ENCODE assay signal across 23 mouse cellular contexts in genomic region chr1:136469408-136469807, GRCm38 (mm10). TPM values are rescaled to one million over a fixed set of nuclear protein-coding genes. Genes with fewer than 3 reads are reported as not detected.
DNase-seq lines count a peak whose midpoint lies in the region; ATAC-seq lines count a peak whose summit lies in the region.
"Had no signal": no experiment of that assay in that cellular context is flagged by ENCODE, and none has a peak within 500 bp of the region (broad histone marks: within the 10 kb centered on the region; RNA-seq: fewer than 3 reads in every experiment).

No protein-coding gene starts in this region.

- no peaks in the 10 kb centered on the region for H3K9me3 ChIP-seq in liver, embryonic 15.5 days (replicated peaks)
- H3K9me3 ChIP-seq in neural tube, embryonic 15.5 days (replicated peaks) = no peaks in the 10 kb centered on the region
- H3K9me3 ChIP-seq: embryonic facial prominence, embryonic 13.5 days; forebrain, embryonic 12.5 days; heart, embryonic 15.5 days; hindbrain, embryonic 15.5 days; limb, embryonic 12.5 days had no signal

- peaks cover 47% of the 10 kb centered on the region for H3K4me1 ChIP-seq in liver, embryonic 15.5 days (replicated peaks)
- H3K4me1 ChIP-seq in neural tube, embryonic 15.5 days = peaks cover 9% of the 10 kb centered on the region

- H3K4me2 ChIP-seq in liver, embryonic 15.5 days = peak overlapping the region; percentile 95
- H3K4me2 ChIP-seq in neural tube, embryonic 15.5 days = no peak overlapping the region
- H3K4me2 ChIP-seq: forebrain, embryonic 12.5 days; heart, embryonic 15.5 days; hindbrain, embryonic 15.5 days; limb, embryonic 12.5 days; lung, embryonic 14.5 days had no signal

- peak; percentile 40 for DNase-seq in adrenal gland, adult 2 months
- no peak for DNase-seq in adrenal gland, postnatal 10 days
- peak; percentile 77 for DNase-seq in 3T3-L1 (ENCODE audit: low read depth, low spot score)
- peak; percentile 11 for DNase-seq in adrenal gland, postnatal 25 days
- no peak for DNase-seq in left cerebral cortex, adult 8-10 months (ENCODE audit: low spot score in 2 of 2)
- no peak for DNase-seq in right cerebral cortex, postnatal 10 days (ENCODE audit: low spot score in 2 of 2)
- DNase-seq: cerebellum, adult 9-11 months; gastrocnemius, postnatal 10 days; heart, adult 18-20 months; heart, postnatal 4 days; kidney, postnatal 36 days; layer of hippocampus, adult 9-11 months; lung, embryonic 14.5 days; lung, postnatal 36 days had no signal

- H3K27me3 ChIP-seq in liver, embryonic 15.5 days = no peaks in the 10 kb centered on the region
- H3K27me3 ChIP-seq in neural tube, embryonic 15.5 days (replicated peaks) = no peaks in the 10 kb centered on the region
- H3K27me3 ChIP-seq: CH12.LX; embryonic facial prominence, embryonic 13.5 days; forebrain, embryonic 12.5 days; heart, embryonic 15.5 days; hindbrain, embryonic 15.5 days; limb, embryonic 12.5 days had no signal

- 85% methylated on average over 4 of the region's 4 CpGs for WGBS in liver, embryonic 15.5 days (ENCODE audit: insufficient replicate concordance)
- 89% methylated on average over 4 of the region's 4 CpGs for WGBS in neural tube, embryonic 15.5 days

- peaks cover 72% of the 10 kb centered on the region for H3K36me3 ChIP-seq in liver, embryonic 15.5 days (replicated peaks)
- no peaks in the 10 kb centered on the region for H3K36me3 ChIP-seq in neural tube, embryonic 15.5 days
- H3K36me3 ChIP-seq: hindbrain, embryonic 15.5 days had no signal

- no peak for ATAC-seq in liver, embryonic 15.5 days (ENCODE audit: insufficient read depth)
- ATAC-seq in neural tube, embryonic 15.5 days (ENCODE audit: low FRiP score) = no peak
- ATAC-seq: intestine, embryonic 16.5 days had no signal

- H3K4me3 ChIP-seq in liver, embryonic 15.5 days (replicated peaks) = peak overlapping the region; percentile 10
- H3K4me3 ChIP-seq in neural tube, embryonic 15.5 days (replicated peaks) = no peak overlapping the region
- H3K4me3 ChIP-seq: embryonic facial prominence, embryonic 13.5 days; forebrain, embryonic 12.5 days; heart, embryonic 15.5 days; hindbrain, embryonic 15.5 days; limb, embryonic 12.5 days had no signal

- H3K9ac ChIP-seq in liver, embryonic 15.5 days = no peak overlapping the region
- H3K9ac ChIP-seq in neural tube, embryonic 15.5 days (replicated peaks) = no peak overlapping the region
- H3K9ac ChIP-seq: embryonic facial prominence, embryonic 13.5 days; forebrain, embryonic 12.5 days; heart, embryonic 15.5 days; hindbrain, embryonic 15.5 days; limb, embryonic 12.5 days; lung, embryonic 14.5 days had no signal

- H3K27ac ChIP-seq in liver, embryonic 15.5 days (replicated peaks) = no peak overlapping the region
- no peak overlapping the region for H3K27ac ChIP-seq in neural tube, embryonic 15.5 days (replicated peaks)
- H3K27ac ChIP-seq: forebrain, embryonic 12.5 days; heart, embryonic 15.5 days; hindbrain, embryonic 15.5 days; limb, embryonic 12.5 days had no signal

RNA-seq across cellular contexts. Expression of gene Kif14, which starts 3.3 kb away (rescaled TPM):
- total RNA-seq in adrenal gland, adult 2 months (2021) = under 1 TPM; 0.28 to 0.52 TPM
- 0.03 and 0.06 TPM in 2 replicates for polyA plus RNA-seq in adrenal gland, adult 2 months (2012; rRNA removed)
- 1 to 10 TPM; 3.1 to 4.9 TPM for total RNA-seq in adrenal gland, postnatal 10 days (2021)
- total RNA-seq in adrenal gland, postnatal 25 days (2021) = 1.6 and 2.7 TPM in 2 replicates
- polyA plus RNA-seq in liver, embryonic 15.5 days (2015; fragmentation: Nextera tagmentation; extraction: Ambion mirVana) = 6.0 and 6.4 TPM in 2 replicates
- total RNA-seq in left cerebral cortex, adult 8-10 months (2022) = under 1 TPM; 0.07 to 0.37 (median 0.19) TPM
- 0.27 and 1.6 TPM in 2 replicates for polyA plus RNA-seq in neural tube, embryonic 15.5 days (2015; fragmentation: Nextera tagmentation; extraction: Ambion mirVana)

RNA-seq across cellular contexts. Expression of gene Ddx59, which starts 54.3 kb away (rescaled TPM):
- total RNA-seq in adrenal gland, adult 2 months (2021) = 10 to 100 TPM; 13.6 to 14.0 TPM
- polyA plus RNA-seq in adrenal gland, adult 2 months (2012; rRNA removed) = 0.90 and 1.3 TPM in 2 replicates
- 10 to 100 TPM; 16.6 to 17.5 TPM for total RNA-seq in adrenal gland, postnatal 10 days (2021)
- total RNA-seq in adrenal gland, postnatal 25 days (2021) = 10.4 and 15.7 TPM in 2 replicates
- polyA plus RNA-seq in liver, embryonic 15.5 days (2015; fragmentation: Nextera tagmentation; extraction: Ambion mirVana) = 4.9 and 5.5 TPM in 2 replicates
- 10 to 100 TPM in 3 of 4 experiments, 1 to 10 TPM in 1; 10.0 to 14.0 (median 12.1) TPM for total RNA-seq in left cerebral cortex, adult 8-10 months (2022)
- polyA plus RNA-seq in neural tube, embryonic 15.5 days (2015; fragmentation: Nextera tagmentation; extraction: Ambion mirVana) = 15.6 and 15.8 TPM in 2 replicates

Comparison
In these comparisons a context has a peak if more than half of its experiments do, and no peak if none do; other contexts are left out.
1. DNase-seq: peak in adrenal gland, adult 2 months (single experiment), 3T3-L1 (single experiment) and adrenal gland, postnatal 25 days (single experiment); none in adrenal gland, postnatal 10 days (single experiment), left cerebral cortex, adult 8-10 months (0 of 2) and right cerebral cortex, postnatal 10 days (0 of 2).